Mouse (Mus musculus): Measurements from ENCODE around the gene Supt4a. TPM values are rescaled to one million over a fixed set of nuclear protein-coding genes. Genes with fewer than 3 reads are reported as not detected.

The Supt4a gene
- polyA plus RNA-seq, 1 experiment from 2014 or later: 151 TPM

GRCm38 (mm10) chr11:87751031-87751430 lies 13.7 kb downstream of the Supt4a start:
- WGBS: 76% methylated on average over 8 of the region's 8 CpGs
- 0 out of 2 replicates have a peak, but pooled peaks cover 3% of the 10 kb centered on the region for H3K4me1 ChIP-seq (ENCODE audit: control insufficient read depth, insufficient read depth, low read length)
- no peak overlapping the region for H3K4me2 ChIP-seq (replicated peaks; ENCODE audit: low read depth, low read length)
- no peak overlapping the region for H3K9ac ChIP-seq (replicated peaks; ENCODE audit: low read depth, low read length)
- no peak overlapping the region for H3K4me3 ChIP-seq (ENCODE audit: low read depth, low read length)
- ATAC-seq (ENCODE audit: insufficient number of reproducible peaks, insufficient read depth, low FRiP score, low read depth): no peak
- H3K36me3 ChIP-seq (ENCODE audit: control insufficient read depth, insufficient read depth, low read length): no peaks in the 10 kb centered on the region
- no peaks in the 10 kb centered on the region for H3K27me3 ChIP-seq (ENCODE audit: control insufficient read depth, insufficient read depth, low read length)
- no peaks in the 10 kb centered on the region for H3K9me3 ChIP-seq (ENCODE audit: control insufficient read depth, low read depth, low read length)
- H3K27ac ChIP-seq (ENCODE audit: low read length): no peak overlapping the region; the same call in 1 of the 2 replicates

- Histone ChIP-seq H3K36me3 (ENCODE audit: control insufficient read depth, insufficient read depth, low read length) (no peaks in the 10 kb centered on the region), H3K4me1 (ENCODE audit: control insufficient read depth, insufficient read depth, low read length) (0 out of 2 replicates have a peak, but pooled peaks cover 3% of the 10 kb centered on the region), H3K4me2 (replicated peaks; ENCODE audit: low read depth, low read length) (no peak overlapping the region), H3K27ac (ENCODE audit: low read length) (no peak overlapping the region; the same call in 1 of the 2 replicates), H3K4me3 (ENCODE audit: low read depth, low read length) (no peak overlapping the region), H3K27me3 (ENCODE audit: control insufficient read depth, insufficient read depth, low read length) (no peaks in the 10 kb centered on the region), H3K9me3 (ENCODE audit: control insufficient read depth, low read depth, low read length) (no peaks in the 10 kb centered on the region), H3K9ac (replicated peaks; ENCODE audit: low read depth, low read length) (no peak overlapping the region)
- no peak for ATAC-seq (ENCODE audit: insufficient number of reproducible peaks, insufficient read depth, low FRiP score, low read depth)
- 57% methylated on average over 4 of the region's 4 CpGs for WGBS
These were observed 14.2 kb downstream of the Supt4a start for GRCm38 (mm10) chr11:87751491-87751966.

GRCm38 (mm10) chr11:87752307-87752706 lies 15.0 kb downstream of the Supt4a start:
- H3K4me2 ChIP-seq (replicated peaks; ENCODE audit: low read depth, low read length): no peak overlapping the region
- no peaks in the 10 kb centered on the region for H3K27me3 ChIP-seq (ENCODE audit: control insufficient read depth, insufficient read depth, low read length)
- H3K36me3 ChIP-seq (ENCODE audit: control insufficient read depth, insufficient read depth, low read length): no peaks in the 10 kb centered on the region
- H3K4me3 ChIP-seq (ENCODE audit: low read depth, low read length): no peak overlapping the region
- WGBS: 93% methylated on average over 1 of the region's 1 CpGs
- 0 out of 2 replicates have a peak, but pooled peaks cover 3% of the 10 kb centered on the region for H3K4me1 ChIP-seq (ENCODE audit: control insufficient read depth, insufficient read depth, low read length)
- no peak for ATAC-seq (ENCODE audit: insufficient number of reproducible peaks, insufficient read depth, low FRiP score, low read depth)
- no peaks in the 10 kb centered on the region for H3K9me3 ChIP-seq (ENCODE audit: control insufficient read depth, low read depth, low read length)
- H3K9ac ChIP-seq (replicated peaks; ENCODE audit: low read depth, low read length): no peak overlapping the region
- no peak overlapping the region for H3K27ac ChIP-seq (ENCODE audit: low read length)

GRCm38 (mm10) chr11:87753255-87753654 lies 15.9 kb downstream of the Supt4a start:
- ATAC-seq (ENCODE audit: insufficient number of reproducible peaks, insufficient read depth, low FRiP score, low read depth): no peak
- H3K27me3 ChIP-seq (ENCODE audit: control insufficient read depth, insufficient read depth, low read length): no peaks in the 10 kb centered on the region
- no peaks in the 10 kb centered on the region for H3K9me3 ChIP-seq (ENCODE audit: control insufficient read depth, low read depth, low read length)
- H3K4me3 ChIP-seq (ENCODE audit: low read depth, low read length): no peak overlapping the region
- no peak overlapping the region for H3K9ac ChIP-seq (replicated peaks; ENCODE audit: low read depth, low read length)
- H3K4me1 ChIP-seq (ENCODE audit: control insufficient read depth, insufficient read depth, low read length): 0 out of 2 replicates have a peak, but pooled peaks cover 3% of the 10 kb centered on the region
- WGBS: 83% methylated on average over 8 of the region's 8 CpGs
- H3K36me3 ChIP-seq (ENCODE audit: control insufficient read depth, insufficient read depth, low read length): no peaks in the 10 kb centered on the region
- no peak overlapping the region for H3K27ac ChIP-seq (ENCODE audit: low read length)
- no peak overlapping the region for H3K4me2 ChIP-seq (replicated peaks; ENCODE audit: low read depth, low read length)

GRCm38 (mm10) chr11:87753891-87754501 lies 16.6 kb downstream of the Supt4a start:
- H3K27ac ChIP-seq (ENCODE audit: low read length): no peak overlapping the region
- 87% methylated on average over 5 of the region's 5 CpGs for WGBS
- H3K4me1 ChIP-seq (ENCODE audit: control insufficient read depth, insufficient read depth, low read length): no peaks in the 10 kb centered on the region

GRCm38 (mm10) chr11:87754603-87755002 lies 17.3 kb downstream of the Supt4a start:
- WGBS: 69% methylated on average over 5 of the region's 5 CpGs
- no peaks in the 10 kb centered on the region for H3K9me3 ChIP-seq (ENCODE audit: control insufficient read depth, low read depth, low read length)
- H3K4me3 ChIP-seq (ENCODE audit: low read depth, low read length): no peak overlapping the region
- no peak overlapping the region for H3K4me2 ChIP-seq (replicated peaks; ENCODE audit: low read depth, low read length)
- H3K27ac ChIP-seq (ENCODE audit: low read length): no peak overlapping the region
- H3K9ac ChIP-seq (replicated peaks; ENCODE audit: low read depth, low read length): no peak overlapping the region
- peaks cover 3% of the 10 kb centered on the region; the same call in 1 of the 2 replicates for H3K27me3 ChIP-seq (ENCODE audit: control insufficient read depth, insufficient read depth, low read length)
- H3K36me3 ChIP-seq (ENCODE audit: control insufficient read depth, insufficient read depth, low read length): no peaks in the 10 kb centered on the region
- no peak for ATAC-seq (ENCODE audit: insufficient number of reproducible peaks, insufficient read depth, low FRiP score, low read depth)
- no peaks in the 10 kb centered on the region for H3K4me1 ChIP-seq (ENCODE audit: control insufficient read depth, insufficient read depth, low read length)

More at GRCm38 (mm10) chr11:87753891-87754501, 16.6 kb downstream of the Supt4a start:
- Histone ChIP-seq H3K4me3 (ENCODE audit: low read depth, low read length) (no peak overlapping the region), H3K4me2 (replicated peaks; ENCODE audit: low read depth, low read length) (no peak overlapping the region), H3K9me3 (ENCODE audit: control insufficient read depth, low read depth, low read length) (no peaks in the 10 kb centered on the region), H3K27me3 (ENCODE audit: control insufficient read depth, insufficient read depth, low read length) (no peaks in the 10 kb centered on the region), H3K9ac (replicated peaks; ENCODE audit: low read depth, low read length) (no peak overlapping the region), H3K36me3 (ENCODE audit: control insufficient read depth, insufficient read depth, low read length) (no peaks in the 10 kb centered on the region)
- ATAC-seq (ENCODE audit: insufficient number of reproducible peaks, insufficient read depth, low FRiP score, low read depth): no peak

- Histone ChIP-seq H3K36me3 (ENCODE audit: control insufficient read depth, insufficient read depth, low read length) (no peaks in the 10 kb centered on the region), H3K4me2 (replicated peaks; ENCODE audit: low read depth, low read length) (no peak overlapping the region), H3K27ac (ENCODE audit: low read length) (no peak overlapping the region), H3K9ac (replicated peaks; ENCODE audit: low read depth, low read length) (no peak overlapping the region), H3K4me1 (ENCODE audit: control insufficient read depth, insufficient read depth, low read length) (no peaks in the 10 kb centered on the region), H3K9me3 (ENCODE audit: control insufficient read depth, low read depth, low read length) (no peaks in the 10 kb centered on the region), H3K27me3 (ENCODE audit: control insufficient read depth, insufficient read depth, low read length) (peaks cover 8% of the 10 kb centered on the region), H3K4me3 (ENCODE audit: low read depth, low read length) (no peak overlapping the region)
- 82% methylated on average over 17 of the region's 17 CpGs for WGBS
- ATAC-seq (ENCODE audit: insufficient number of reproducible peaks, insufficient read depth, low FRiP score, low read depth): no peak; the same call in 1 of the 2 replicates
These were observed 18.1 kb downstream of the Supt4a start for GRCm38 (mm10) chr11:87755360-87756017.

GRCm38 (mm10) chr11:87756251-87756820 lies 19.0 kb downstream of the Supt4a start:
- Histone ChIP-seq H3K9me3 (ENCODE audit: control insufficient read depth, low read depth, low read length) (no peaks in the 10 kb centered on the region), H3K4me3 (ENCODE audit: low read depth, low read length) (no peak overlapping the region), H3K4me2 (replicated peaks; ENCODE audit: low read depth, low read length) (no peak overlapping the region), H3K27ac (ENCODE audit: low read length) (no peak overlapping the region), H3K36me3 (ENCODE audit: control insufficient read depth, insufficient read depth, low read length) (no peaks in the 10 kb centered on the region), H3K27me3 (ENCODE audit: control insufficient read depth, insufficient read depth, low read length) (peaks cover 16% of the 10 kb centered on the region), H3K9ac (replicated peaks; ENCODE audit: low read depth, low read length) (no peak overlapping the region), H3K4me1 (ENCODE audit: control insufficient read depth, insufficient read depth, low read length) (no peaks in the 10 kb centered on the region)
- ATAC-seq (ENCODE audit: insufficient number of reproducible peaks, insufficient read depth, low FRiP score, low read depth): no peak
- WGBS: 83% methylated on average over 15 of the region's 15 CpGs
